Mouse (Mus musculus) left cerebral cortex, adult 2 months (tissue): ENCODE measurements around the gene Tmem175. TPM values are rescaled to one million over a fixed set of nuclear protein-coding genes. Genes with fewer than 3 reads are reported as not detected.
"Not testable (repeated sequence)": the region's sequence is repeated elsewhere in the genome, so short reads cannot be mapped to it uniquely, and the experiment has no call there.

ENCODE experiments used
- DNase-seq, 2 experiments: peaks; one replicate each; pipeline ENCODE4 v3.0.0; 2021 to 2022; ENCODE audit warnings: low spot score in 2 of 2, mixed read lengths in 1 of 2; ENCODE audit errors: extremely low spot score in 1 of 2
- H3K27ac ChIP-seq: fragments of 200-600 bp; 2 replicates; pipeline ENCODE4 v1.8.1; 2022
- H3K4me3 ChIP-seq: fragments of 200-600 bp; 2 replicates; pipeline ENCODE4 v1.8.1; 2022
- CTCF ChIP-seq: fragments of 200-600 bp; IDR thresholded peaks from 2 replicates; pipeline ENCODE4 v1.8.1; 2022; ENCODE audit warnings: antibody characterized with exemption, mild to moderate bottlenecking, moderate library complexity
- intact Hi-C: fragments of 180-260 bp; cut with DNase I; formaldehyde crosslinking; loops from one replicate; pipeline ENCODE4 v1.15.1; 2025
- long read RNA-seq, 2 experiments: library from polyadenylated mRNA; stranded (forward); transcript quantifications; one replicate each; pipeline ENCODE4 v2.0.0; 2021; ENCODE audit warnings: borderline mapping rate in 2 of 2
- total RNA-seq, 2 experiments: library from RNA; stranded (reverse); gene quantifications; 2 replicates each; pipeline ENCODE4 v1.2.3; 2021

Gene Tmem175
- total RNA-seq: 10 to 100 TPM; 40.8 to 43.2 TPM
- long read RNA-seq, experiment 1, transcript Tmem175-203 (11 exons, 1,811 nt): minor isoform, 7 of 57 reads
- long read RNA-seq, experiment 1, transcript Tmem175-201 (11 exons, 3,956 nt): major isoform, 17 of 57 reads
- long read RNA-seq, experiment 1, partial matches to known transcripts: 12 of 57 reads
- long read RNA-seq, experiment 1, other reads (novel, unspliced or antisense): 20 of 57 reads
- long read RNA-seq, experiment 2, transcript Tmem175-201 (11 exons, 3,956 nt): major isoform, 10 of 25 reads
- long read RNA-seq, experiment 2, partial matches to known transcripts: 3 of 25 reads
- long read RNA-seq, experiment 2, other reads (novel, unspliced or antisense): 9 of 25 reads

DNA sequence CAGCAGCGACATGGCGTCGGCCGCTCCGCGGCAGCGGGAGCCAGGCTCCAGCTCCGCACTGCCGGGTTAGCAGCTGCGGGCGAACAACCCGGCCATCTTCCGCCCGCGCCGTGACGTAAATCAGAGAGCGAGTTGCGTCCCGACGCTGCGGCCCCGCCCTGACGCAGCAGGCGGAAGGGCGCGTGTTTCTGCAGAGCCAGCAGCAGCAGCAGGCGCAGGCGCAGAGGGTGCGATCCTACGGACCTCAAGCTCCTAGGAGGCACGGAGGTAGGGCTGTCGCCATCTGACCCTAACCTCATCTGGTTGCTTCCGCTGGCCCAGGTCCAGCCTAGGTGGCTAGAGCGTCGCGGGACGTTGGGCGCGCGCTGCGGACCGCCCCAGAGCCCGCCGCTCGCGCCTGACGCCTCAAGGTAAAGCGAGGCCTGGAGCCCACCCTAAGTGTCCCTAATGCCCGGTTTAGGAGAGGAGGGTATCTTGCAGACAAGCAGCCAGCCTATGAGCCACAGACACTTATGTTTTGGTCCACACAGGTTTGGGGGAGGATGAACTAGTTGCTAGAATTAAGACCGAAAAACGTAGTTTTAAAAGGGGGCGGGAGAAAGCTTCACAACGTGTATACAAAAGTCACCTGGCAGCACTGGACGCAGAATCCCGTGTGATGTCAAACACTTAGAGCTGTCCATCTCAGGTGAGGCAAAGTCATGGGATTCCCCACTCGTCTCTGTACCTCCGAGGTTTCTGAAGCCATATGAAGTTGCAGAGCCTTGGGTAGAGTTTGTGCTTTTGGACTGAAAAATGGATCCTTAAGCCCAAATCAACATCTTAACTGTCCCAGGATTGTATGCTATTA is at the start of gene Tmem175, which contains the start of gene Gak:
Tmem175 (plus strand) TSS at position 137 of the 850 bp plus-strand sequence.
Gak (minus strand) TSS at position 122 of the 850 bp plus-strand sequence.
- Histone ChIP-seq H3K27ac (peak within 1 kb of the TSS; percentile 97), H3K4me3 (peak within 1 kb of the TSS; percentile 72)
- intact Hi-C loops: no loop called here
- DNase-seq: peak; percentile 92 to 94
- TF ChIP-seq CTCF: no peak

DNA sequence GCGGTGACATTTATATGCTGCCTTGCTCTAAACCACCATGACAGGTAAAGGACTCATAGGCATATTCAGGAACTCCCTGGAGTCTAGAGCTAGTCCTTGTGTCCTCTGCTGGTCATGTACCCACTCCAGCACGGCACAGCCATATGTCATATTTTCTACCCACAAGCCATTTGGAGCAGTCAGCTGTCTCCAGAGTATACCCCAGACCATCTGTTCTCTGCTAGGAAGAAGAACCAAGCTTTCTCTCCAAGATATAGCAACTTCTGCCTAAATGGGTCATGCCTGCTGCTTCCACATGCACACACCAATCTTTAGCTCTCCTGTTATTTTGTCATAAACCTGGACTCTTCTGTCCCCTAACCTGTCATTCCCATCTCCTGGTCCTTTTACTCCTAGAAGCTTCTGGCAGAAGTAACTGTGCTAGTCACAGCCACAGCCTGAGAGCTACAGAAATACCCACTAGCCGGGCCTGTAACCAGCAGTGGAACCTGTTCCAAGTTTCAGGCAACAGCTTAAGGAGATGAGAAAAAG is 48.1 kb upstream of the Tmem175 start:
- intact Hi-C loops: no loop called here

DNA sequence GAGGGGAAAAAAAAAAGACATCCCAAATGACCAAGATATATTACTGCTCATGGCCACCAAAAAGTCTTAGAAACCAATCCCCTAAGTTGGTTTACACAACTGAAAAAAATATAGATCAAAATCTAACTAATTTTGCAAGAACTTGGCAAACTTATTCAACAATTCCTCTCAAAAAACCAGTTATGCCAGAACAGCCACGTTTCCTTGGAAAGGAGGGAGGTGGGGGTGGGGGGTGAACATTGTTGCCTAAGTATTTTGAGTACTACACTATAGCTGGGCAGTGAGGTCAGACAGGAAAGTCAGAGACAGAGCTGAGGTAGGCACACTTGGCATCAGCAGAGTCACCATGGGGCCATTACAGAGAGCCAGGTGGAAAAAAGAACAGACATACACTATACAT is 29.6 kb upstream of the Tmem175 start:
- Histone ChIP-seq H3K4me3 (no peak overlapping the region), H3K27ac (no peak overlapping the region)
- intact Hi-C loops: no loop called here
- TF ChIP-seq CTCF: no peak
- DNase-seq: no peak

More for the DNA sequence above, 48.1 kb upstream of the Tmem175 start:
- H3K4me3 ChIP-seq: no peak overlapping the region
- H3K27ac ChIP-seq: peak overlapping the region; percentile 82
- peak in 1 of 2 experiments; percentile 43 for DNase-seq
- TF ChIP-seq CTCF: no peak

DNA sequence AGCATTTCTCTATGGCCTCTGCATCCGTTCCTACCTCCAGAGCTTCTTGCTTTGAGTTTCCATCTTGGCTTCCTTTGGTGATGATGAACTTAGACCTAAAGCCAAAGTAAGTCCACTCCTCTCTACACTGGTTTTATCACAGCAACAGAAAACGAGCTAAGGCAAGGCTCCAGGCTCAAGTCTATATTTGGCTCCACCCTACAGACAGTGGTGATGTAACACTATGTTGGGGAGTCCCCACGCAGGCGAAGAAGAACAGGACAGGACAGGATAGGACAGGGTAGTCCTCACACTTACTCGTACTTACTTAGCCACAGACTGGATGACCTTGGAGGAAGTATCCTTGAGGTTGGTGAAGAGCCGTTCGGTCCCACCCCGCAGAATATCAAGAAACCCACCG is 27.0 kb upstream of the Tmem175 start:
- intact Hi-C loops: no loop called here
- no peak for DNase-seq

DNA sequence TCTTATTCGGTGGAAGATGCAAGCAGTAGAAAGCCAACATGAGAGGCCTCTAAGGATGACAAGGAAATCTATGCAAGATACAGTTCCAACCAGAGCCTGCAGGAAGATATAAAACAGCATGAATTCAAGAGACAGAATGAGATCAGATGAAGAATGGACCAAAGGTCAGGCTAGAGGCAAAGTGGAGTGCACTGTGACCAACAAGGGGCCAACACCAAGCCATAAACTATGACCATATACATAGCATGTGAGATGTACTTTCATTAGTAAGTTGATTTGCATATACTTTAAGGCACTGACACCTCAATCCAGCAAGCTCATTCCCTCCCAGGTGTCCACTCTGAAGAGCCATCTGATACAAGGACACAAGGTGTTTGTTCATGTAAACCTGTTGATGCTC is 19.1 kb upstream of the Tmem175 start:
- TF ChIP-seq CTCF: no peak
- H3K4me3 ChIP-seq: no peak overlapping the region
- no peak overlapping the region for H3K27ac ChIP-seq
- no peak for DNase-seq
- intact Hi-C loops: no loop called here

More for the DNA sequence above, 27.0 kb upstream of the Tmem175 start:
- H3K27ac ChIP-seq: no peak overlapping the region
- no peak for TF ChIP-seq CTCF
- no peak overlapping the region for H3K4me3 ChIP-seq

DNA sequence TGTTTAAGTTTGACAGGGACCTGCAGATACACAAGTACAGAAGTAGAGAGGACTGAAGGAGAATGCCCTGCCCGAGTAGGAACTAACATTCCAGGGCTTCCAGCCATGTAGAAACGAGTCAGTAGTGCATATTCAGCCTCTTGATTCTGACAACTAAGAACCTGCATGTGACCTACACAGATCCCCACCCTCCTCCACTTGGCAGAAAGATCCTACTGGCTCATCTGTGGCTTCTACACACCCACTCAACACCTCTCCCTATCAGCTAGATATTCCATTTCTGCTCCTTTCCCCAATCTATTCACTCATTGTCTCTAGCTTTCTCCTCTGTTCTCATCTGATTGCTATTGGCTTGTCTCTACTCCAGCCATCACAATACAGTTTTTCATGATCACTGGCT is 7.7 kb upstream of the Tmem175 start:
- no peak for TF ChIP-seq CTCF
- DNase-seq: no peak
- intact Hi-C loops: no loop called here
- no peak overlapping the region for H3K4me3 ChIP-seq
- no peak overlapping the region; the same call in 1 of the 2 replicates for H3K27ac ChIP-seq

DNA sequence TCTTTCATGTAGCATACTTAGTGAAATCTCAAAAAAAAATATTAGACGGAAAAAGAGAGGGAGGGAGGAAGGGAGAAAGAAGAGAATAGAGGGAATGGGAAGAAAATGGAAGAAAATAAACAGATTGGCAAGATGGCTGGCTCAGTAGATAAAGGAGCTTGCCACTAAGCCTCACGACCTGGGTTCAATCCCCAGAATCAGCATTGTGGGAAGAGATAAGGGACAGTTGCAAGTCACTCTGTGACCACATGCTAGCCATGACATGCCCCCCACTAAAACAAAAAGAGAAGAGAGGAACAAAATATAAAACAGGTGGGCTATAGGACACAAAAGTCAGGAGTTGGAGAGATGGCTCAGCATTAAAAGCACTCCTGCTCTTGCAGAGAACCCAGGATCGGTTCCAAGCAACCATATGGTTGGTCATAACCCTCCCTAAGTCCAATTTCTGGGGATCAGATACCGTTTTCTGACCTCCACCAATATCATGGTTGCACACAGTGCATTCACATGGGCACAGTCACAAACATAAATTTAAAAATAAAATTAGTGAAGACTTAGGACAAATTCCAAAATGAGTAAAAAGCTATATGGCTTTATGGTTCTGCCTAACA is 3.4 kb upstream of the Tmem175 start:
- H3K4me3 ChIP-seq: no peak overlapping the region
- TF ChIP-seq CTCF: no peak
- intact Hi-C loops: no loop called here
- no peak for DNase-seq
- no peak overlapping the region for H3K27ac ChIP-seq

DNA sequence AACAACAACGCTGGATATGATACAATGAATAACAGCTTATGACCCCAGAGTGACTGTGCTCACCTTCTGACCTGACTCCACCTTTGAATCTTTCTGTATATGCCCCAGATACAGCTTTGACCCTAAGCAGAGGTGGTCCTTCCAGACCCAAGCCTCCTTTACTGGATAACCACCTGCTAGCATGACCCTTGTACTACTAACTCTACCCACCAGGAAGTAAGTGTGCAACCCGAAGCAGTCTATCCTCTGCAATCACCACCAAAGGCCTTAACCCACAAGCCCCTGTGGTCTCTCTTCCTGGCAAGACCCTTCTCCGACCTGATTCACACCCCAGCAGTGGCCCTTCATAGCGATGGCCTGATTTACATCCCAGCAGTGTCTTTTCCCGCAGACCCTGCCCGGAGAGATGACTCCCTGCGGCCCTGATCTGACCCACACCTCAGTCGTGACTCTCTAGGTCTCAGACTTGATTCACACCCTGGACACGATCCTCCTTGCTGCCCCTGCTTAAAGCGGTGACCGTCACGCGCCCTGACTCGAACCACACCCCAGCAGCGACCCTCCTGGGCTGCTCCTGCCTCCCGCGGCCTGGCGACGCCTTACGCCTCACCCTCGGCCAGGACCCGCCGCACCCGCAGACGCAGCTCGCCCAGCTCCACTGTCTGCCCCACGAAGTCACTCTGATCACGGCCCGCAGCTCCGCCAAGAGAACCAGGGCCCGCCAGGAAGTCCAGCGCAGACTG is 508 bp upstream of the Tmem175 start:
- Histone ChIP-seq H3K27ac (peak overlapping the region; percentile 97), H3K4me3 (peak overlapping the region; percentile 72)
- DNase-seq: no peak
- intact Hi-C loops: no loop called here
- TF ChIP-seq CTCF: no peak

DNA sequence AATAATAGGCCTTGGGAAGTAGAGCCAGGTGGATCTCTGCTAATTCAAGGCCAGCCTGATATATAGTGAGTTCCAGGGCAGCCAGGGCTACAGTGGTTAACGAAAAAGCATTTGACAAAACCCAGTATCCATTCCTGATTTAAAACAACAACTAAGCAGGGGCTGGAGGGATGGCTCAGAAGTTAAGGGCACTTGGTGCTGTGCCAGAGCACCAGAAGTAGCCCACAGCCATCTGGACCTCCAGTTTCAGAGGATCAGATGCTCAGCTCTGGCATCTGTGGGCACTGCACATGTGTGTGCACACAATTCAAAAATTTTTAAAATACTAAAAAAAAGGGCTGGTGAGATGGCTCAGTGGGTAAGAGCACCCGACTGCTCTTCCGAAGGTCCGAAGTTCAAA is 4.1 kb downstream of the Tmem175 start:
- intact Hi-C loops: no loop called here
- DNase-seq: no peak
- Histone ChIP-seq H3K27ac (no peak overlapping the region), H3K4me3 (no peak overlapping the region)
- TF ChIP-seq CTCF: no peak; the same call in 1 of the 2 replicates

DNA sequence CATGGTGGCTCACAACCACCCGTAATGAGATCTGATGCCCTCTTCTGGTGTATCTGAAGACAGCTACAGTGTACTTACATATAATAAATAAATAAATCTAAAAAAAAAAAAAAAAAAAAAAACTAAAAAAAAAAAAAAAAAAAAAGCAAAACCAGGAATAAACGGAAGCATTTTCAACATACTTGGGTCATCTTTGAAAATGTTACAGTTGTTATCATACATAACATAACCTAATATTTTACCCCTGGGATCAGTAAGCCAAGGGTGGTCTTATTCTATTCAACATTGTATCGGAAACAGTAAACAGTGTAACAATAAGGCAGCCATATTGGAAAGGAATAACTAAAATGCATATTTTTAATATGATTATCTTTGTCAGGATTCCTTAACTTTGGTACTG is 4.5 kb downstream of the Tmem175 start:
- DNase-seq, H3K27ac ChIP-seq, H3K4me3 ChIP-seq, intact Hi-C loops: not testable (repeated sequence)

DNA sequence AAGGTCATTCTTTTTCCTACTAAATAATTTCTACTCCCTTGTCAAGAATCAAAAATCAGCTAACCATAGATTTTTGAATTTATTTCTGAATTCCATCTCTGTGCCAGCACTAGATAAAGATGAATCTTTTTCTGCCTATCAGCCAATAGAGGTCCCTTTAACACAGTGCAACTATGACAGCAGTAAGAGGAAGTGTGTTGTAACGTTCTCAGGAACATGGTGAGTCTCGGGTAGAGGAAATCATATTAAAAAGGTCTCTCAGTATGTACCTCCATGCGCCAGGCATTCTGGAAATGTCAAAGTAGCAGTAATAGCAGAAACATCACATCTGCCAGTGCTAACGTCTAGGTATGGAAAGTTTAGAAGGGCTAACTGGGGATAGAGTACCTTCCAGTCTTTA is 6.6 kb downstream of the Tmem175 start:
- Histone ChIP-seq H3K27ac (no peak overlapping the region), H3K4me3 (no peak overlapping the region)
- no peak for TF ChIP-seq CTCF
- DNase-seq: no peak
- intact Hi-C loops: no loop called here
